Mouse (Mus musculus) frontal cortex, adult (tissue): Measurements from ENCODE around the gene Gm12790.
A peak's percentile ranks its signal among the peaks of the same experiment; 100 is the strongest.
"Not testable (repeated sequence)": the region's sequence is repeated elsewhere in the genome, so short reads cannot be mapped to it uniquely, and the experiment has no call there.

Source experiments
- ATAC-seq: cut with Nextera tagmentation; 2 replicates; pipeline ENCODE4 v1.9.2; 2017; ENCODE audit warnings: mild to moderate bottlenecking, moderate library complexity, mixed read lengths; ENCODE audit not compliant: low TSS enrichment

Gm12790 gene

GRCm38 (mm10) chr4:101980949-101981348 is at the start of gene Gm12790:
TSS of gene Gm12790 (minus strand) at chr4:101981049.
- not testable (repeated sequence) for ATAC-seq

DNA sequence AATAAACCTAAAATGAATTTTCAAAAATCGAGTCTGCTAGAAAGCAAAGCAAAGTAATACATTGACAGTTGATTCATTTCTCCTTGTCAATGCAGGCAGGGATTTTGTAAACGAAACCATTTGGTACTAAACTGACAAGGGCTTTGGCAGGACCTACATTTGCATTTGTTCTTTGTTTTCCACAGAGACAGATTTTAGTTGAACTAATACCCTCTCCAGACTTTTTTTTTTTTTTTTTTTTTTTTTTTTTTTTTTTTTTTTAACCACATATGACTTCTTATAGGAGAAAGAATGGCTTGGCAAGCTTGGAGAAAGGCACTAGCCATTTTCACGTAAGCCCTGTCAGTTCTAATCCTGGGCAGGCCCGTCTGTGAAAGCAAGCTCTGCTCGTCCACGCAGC is 45.8 kb upstream of the Gm12790 start:
- ATAC-seq, result no peak

- ATAC-seq, result peak; percentile 95
Observed at GRCm38 (mm10) chr4:101998267-101998922, 17.5 kb upstream of the Gm12790 start.

GRCm38 (mm10) chr4:101997426-101997825 is 16.6 kb upstream of the Gm12790 start:
- no peak for ATAC-seq

- not testable (repeated sequence) for ATAC-seq
Observed at GRCm38 (mm10) chr4:101986326-101986725, 5.5 kb upstream of the Gm12790 start, which contains the start of gene Gm12789. TSS of gene Gm12789 (plus strand) at chr4:101986626.

GRCm38 (mm10) chr4:101985678-101986077 is 4.8 kb upstream of the Gm12790 start:
- no peak for ATAC-seq

- not testable (repeated sequence) for ATAC-seq
Observed at GRCm38 (mm10) chr4:101940107-101940506, 40.7 kb downstream of the Gm12790 start, which contains the start of gene Gm12794. TSS of gene Gm12794 (plus strand) at chr4:101940407.
